Mouse (Mus musculus): ENCODE results near the gene Slc44a5.

Gene Slc44a5

DNA sequence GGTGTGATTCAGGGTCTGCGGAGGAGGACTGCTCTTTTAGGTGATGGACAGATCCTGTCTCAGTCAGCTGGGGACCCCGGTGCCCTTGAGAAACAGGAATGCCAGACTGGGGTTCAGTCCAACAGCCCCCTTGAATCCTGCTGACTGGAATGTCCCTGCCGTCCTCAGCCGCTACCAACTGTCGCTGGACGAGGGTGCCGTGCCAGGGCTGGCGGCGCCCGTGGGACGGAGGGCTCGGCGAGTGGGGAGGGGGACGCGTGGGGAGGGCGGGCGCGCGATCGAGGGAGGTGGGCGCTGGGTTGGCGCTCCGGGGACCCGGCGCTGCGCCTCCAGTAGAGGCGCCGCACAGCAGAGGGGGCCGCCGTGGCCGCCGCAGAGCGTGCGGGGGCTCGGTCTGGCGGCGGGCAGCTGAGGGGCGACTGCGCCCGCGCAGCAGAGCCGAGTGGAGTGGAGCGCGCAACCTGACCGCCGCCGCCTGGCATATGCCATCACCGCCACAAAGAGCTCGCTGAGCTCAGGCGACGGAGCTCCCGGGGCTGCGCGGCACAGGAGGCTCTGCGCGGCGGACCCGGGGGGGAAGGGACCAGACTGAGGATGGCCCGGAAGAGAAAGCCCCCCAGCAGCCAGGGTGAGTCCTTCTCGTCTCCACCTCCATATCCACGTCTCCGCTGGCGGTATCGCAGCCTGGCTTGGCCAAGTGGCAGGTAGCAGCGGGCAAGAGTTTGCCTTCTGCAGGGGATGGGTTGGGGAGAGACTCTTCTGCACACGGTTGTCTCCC, at the start of gene Slc44a5:
Slc44a5 (plus strand) TSS at position 266 of the 778 bp plus-strand sequence.
- DNase-seq (ENCODE audit: low spot score), result no peak

- no peak for DNase-seq (ENCODE audit: low spot score)
Measured at GRCm38 (mm10) chr3:153926333-153926732, 46.9 kb upstream of the Slc44a5 start.

- no peak for DNase-seq (ENCODE audit: low spot score)
Measured at GRCm38 (mm10) chr3:153929526-153929925, 43.7 kb upstream of the Slc44a5 start.

DNA sequence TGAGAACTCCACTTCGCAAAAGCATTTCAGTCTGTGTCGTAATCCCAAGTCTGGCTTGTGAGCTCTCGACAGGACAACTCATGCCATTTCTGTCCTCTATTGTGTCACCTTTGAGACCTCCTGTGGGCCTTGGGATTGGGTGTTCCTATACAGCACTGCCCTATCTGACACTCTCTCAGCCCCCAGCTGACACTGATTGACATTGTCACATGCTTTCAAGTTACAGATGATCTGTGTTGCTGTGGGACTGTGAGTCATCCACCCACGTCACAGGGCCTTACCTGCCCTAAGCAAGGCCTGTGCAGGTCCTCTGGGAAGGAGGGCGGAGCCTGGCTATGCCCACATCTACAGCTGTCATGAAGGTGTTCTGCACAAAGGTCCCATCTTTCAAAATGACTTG, 40.8 kb upstream of the Slc44a5 start:
- DNase-seq (ENCODE audit: low spot score), result no peak

- no peak for DNase-seq (ENCODE audit: low spot score)
Measured at GRCm38 (mm10) chr3:153935878-153936277, 37.4 kb upstream of the Slc44a5 start.

- no peak for DNase-seq (ENCODE audit: low spot score)
Measured at GRCm38 (mm10) chr3:153937116-153937810, 36.0 kb upstream of the Slc44a5 start.

DNA sequence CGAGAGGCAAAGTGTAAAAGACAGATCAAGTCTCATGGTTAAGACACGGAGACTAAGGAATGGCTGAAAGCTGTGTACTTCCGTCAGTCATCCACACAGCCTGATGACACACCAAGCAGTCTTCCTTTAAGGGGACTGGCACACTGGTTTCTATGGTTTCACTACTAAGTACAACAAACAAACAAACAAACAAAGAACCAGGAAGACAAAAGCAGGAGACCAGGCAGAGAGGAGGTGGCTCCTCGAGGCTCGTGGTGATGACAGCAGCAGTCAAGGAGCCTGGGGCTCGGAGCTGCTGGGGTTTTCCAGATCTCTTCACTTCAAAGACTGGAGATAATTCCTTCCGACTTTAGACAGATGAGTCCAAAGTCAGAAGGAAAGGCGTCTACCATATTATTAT, 33.2 kb upstream of the Slc44a5 start:
- DNase-seq (ENCODE audit: low spot score), result no peak

GRCm38 (mm10) chr3:153940486-153940885, 32.8 kb upstream of the Slc44a5 start:
- no peak for DNase-seq (ENCODE audit: low spot score)

DNA sequence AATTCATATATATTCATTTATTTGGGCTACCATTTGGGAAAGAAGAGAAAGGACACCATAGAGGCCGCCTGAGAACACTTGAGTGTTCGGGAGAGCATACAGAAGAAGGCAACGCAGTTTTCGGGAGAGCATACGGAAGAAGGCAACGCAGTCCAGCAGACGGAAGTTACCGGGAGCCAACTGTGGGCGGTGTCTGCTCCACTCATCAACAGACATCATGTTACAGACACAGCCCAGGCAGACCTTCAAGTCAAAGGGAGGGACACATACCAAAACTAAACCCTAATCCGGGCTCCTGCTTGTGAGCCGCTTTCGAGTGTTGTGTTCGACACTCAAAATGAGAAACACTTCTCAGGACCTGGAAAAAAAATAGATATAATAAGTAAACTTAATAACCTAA, 31.6 kb upstream of the Slc44a5 start:
- DNase-seq (ENCODE audit: low spot score), result no peak

DNA sequence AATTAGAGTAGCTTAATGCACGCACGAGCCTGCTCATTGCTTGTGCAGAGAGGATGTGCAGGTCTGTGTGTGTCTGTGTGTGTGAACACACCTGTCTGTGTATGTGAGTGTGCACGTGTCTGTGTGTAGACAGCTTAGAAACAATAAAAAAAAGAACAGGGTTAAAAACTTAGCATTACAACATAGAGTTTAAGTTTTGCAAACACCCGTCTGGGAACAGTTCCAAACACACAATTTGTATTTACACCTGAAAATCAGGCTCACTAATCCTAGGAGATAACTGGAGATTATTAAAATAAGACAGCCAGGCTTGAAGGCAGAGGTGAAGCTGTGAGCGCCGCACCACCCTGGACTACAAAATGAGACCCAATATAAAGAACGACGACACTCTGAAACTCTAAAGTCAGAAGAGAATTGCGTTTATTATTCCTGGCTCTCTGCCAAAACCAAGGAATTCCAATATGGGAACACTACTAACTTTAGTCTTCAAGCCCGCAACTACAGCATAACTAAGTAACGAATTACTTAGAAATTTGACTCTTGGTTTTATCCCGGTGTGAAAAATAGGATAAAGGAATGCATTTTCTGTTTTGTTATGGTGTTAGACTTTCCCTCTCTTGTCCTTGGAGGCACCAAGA, 30.1 kb upstream of the Slc44a5 start:
- DNase-seq (ENCODE audit: low spot score), result peak; percentile 79

GRCm38 (mm10) chr3:153943901-153944334, 29.3 kb upstream of the Slc44a5 start:
- DNase-seq (ENCODE audit: low spot score), result peak; percentile 72

GRCm38 (mm10) chr3:153944335-153944990, 28.8 kb upstream of the Slc44a5 start, which contains the start of gene Acadm:
TSS of gene Acadm (minus strand) at chr3:153944632.
- peak; percentile 99 for DNase-seq (ENCODE audit: low spot score)

GRCm38 (mm10) chr3:153947271-153947670, 26.0 kb upstream of the Slc44a5 start:
- peak; percentile 62 for DNase-seq (ENCODE audit: low spot score)

GRCm38 (mm10) chr3:153948176-153948575, 25.1 kb upstream of the Slc44a5 start:
- DNase-seq (ENCODE audit: low spot score), result peak; percentile 93

GRCm38 (mm10) chr3:153957916-153958315, 15.3 kb upstream of the Slc44a5 start:
- DNase-seq (ENCODE audit: low spot score), result no peak

- DNase-seq (ENCODE audit: low spot score), result peak; percentile 77
Measured at GRCm38 (mm10) chr3:153959035-153959730, 14.1 kb upstream of the Slc44a5 start.

DNA sequence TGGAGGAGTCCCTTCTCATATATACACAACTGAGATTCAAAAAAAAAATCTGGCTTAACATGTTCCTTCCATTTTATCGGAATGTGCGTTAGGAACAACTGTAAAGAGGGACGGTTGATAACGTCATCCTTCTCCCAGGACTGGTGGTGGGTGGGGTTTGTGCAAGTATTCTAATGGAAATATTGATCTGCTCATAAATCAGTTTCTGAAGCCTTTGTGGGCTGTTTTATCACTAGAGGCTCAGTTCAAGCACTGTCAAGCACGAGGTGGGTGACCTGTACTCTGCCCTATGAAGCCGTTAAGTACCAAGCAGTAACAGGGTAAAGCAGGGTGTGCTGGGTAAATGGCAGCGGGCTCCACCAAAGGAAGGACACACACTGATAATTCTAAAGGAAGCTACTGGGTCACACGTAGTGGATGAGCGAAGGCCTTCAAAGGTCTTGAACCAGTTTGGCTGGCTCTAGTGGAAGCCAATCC, 13.5 kb upstream of the Slc44a5 start:
- DNase-seq (ENCODE audit: low spot score), result no peak

- no peak for DNase-seq (ENCODE audit: low spot score)
Measured at GRCm38 (mm10) chr3:153960884-153961283, 12.4 kb upstream of the Slc44a5 start.

- peak; percentile 49 for DNase-seq (ENCODE audit: low spot score)
Measured at GRCm38 (mm10) chr3:153961632-153962389, 11.4 kb upstream of the Slc44a5 start.

GRCm38 (mm10) chr3:153967447-153967846, 5.8 kb upstream of the Slc44a5 start:
- no peak for DNase-seq (ENCODE audit: low spot score)

GRCm38 (mm10) chr3:153968549-153968948, 4.7 kb upstream of the Slc44a5 start:
- DNase-seq (ENCODE audit: low spot score), result peak; percentile 32
